Mouse (Mus musculus) lung, postnatal 0 days (tissue): ENCODE results near the gene Gcdh.

Experiments used
- CTCF ChIP-seq: IDR thresholded peaks from 2 replicates; pipeline ENCODE4 v1.5.1; 2016; ENCODE audit warnings: antibody characterized with exemption, mild to moderate bottlenecking
- EP300 ChIP-seq: IDR thresholded peaks from 2 replicates; pipeline ENCODE4 v1.6.1; 2016; ENCODE audit warnings: antibody characterized with exemption, mild to moderate bottlenecking, control low read depth

GRCm38 (mm10) chr8:84873016-84873415 is 20.7 kb downstream of the Gcdh start:
- no peak for TF ChIP-seq CTCF
- no peak for TF ChIP-seq EP300
